Mouse (Mus musculus) macrophage (primary cell): ENCODE measurements around the gene Dnal4. TPM values are rescaled to one million over a fixed set of nuclear protein-coding genes. Genes with fewer than 3 reads are reported as not detected.

ENCODE experiments used
- H3K27ac ChIP-seq: fragments of 350-480 bp; formaldehyde crosslinking; 2 replicates; pipeline ENCODE4 v1.9.0; 2021
- H3K36me3 ChIP-seq: fragments of 350-480 bp; formaldehyde crosslinking; 2 replicates; pipeline ENCODE4 v1.9.0; 2021; ENCODE audit errors: inconsistent target
- H3K4me3 ChIP-seq: fragments of 350-480 bp; formaldehyde crosslinking; 2 replicates; pipeline ENCODE4 v1.9.0; 2021; ENCODE audit errors: inconsistent target
- H3K79me2 ChIP-seq: fragments of 350-480 bp; formaldehyde crosslinking; 2 replicates; pipeline ENCODE4 v1.9.0; 2021; ENCODE audit errors: inconsistent target
- WGBS: methylation state at CpG from one replicate; pipeline ENCODE4 v1.1.7; 2026; ENCODE audit warnings: inconsistent platforms; ENCODE audit not compliant: missing documents; 5-methylcytosine and 5-hydroxymethylcytosine counted together
- polyA plus RNA-seq: library from polyadenylated mRNA; stranded (reverse); fragments of 250-400 nt; gene quantifications from 3 replicates; pipeline ENCODE4 v1.2.4, GENCODE M21; 2018; ENCODE audit warnings: inconsistent platforms

Gene Dnal4
- polyA plus RNA-seq, 1 experiment from 2014 or later, result 17.3 TPM

DNA sequence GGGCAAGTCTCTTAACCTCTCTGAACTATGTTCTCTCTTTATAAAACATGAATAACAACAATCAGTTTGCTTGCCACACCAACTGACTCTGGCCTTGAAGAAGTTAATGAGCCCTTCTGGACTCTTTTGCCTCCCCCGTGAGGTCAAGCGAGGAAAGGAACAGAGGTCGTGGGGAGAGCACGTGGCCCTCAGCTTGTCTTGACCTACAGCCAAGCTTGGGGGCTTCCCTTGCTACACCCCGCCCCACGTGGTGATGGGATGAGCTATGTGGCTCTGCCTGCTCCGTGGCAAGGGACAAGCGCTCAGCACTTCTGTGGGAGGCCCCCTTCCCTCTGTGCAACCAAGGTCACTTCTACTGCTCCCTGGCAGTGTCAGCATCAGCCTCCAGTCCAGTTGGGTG lies 32.9 kb downstream of the Dnal4 start:
- Histone ChIP-seq H3K27ac (no peak overlapping the region), H3K79me2 (peaks cover 20% of the 10 kb centered on the region), H3K4me3 (no peak overlapping the region), H3K36me3 (no peaks in the 10 kb centered on the region; the same call in 1 of the 2 replicates)
- WGBS, result 89% methylated on average over 8 of the region's 8 CpGs

DNA sequence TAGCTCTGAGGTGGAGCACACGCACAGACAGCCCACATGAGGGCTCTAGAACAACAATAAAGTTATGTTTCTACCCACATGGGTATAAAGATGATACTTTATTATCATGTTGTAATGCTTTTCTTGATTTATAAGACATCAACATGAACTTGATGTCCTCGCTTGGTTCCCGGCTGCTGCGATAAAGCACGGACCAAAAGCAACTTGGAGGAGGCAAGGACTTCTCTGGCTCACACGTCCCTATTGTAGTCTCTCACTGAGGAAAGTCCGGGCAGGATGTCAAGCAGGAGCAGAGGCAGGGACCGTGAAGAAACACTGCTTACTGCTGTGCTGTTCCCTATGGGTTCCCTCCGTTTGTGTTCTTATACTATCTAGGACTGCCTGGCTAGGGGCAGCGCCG lies 33.6 kb downstream of the Dnal4 start:
- Histone ChIP-seq H3K79me2 (peaks cover 28% of the 10 kb centered on the region), H3K36me3 (no peaks in the 10 kb centered on the region; the same call in 1 of the 2 replicates), H3K4me3 (no peak overlapping the region), H3K27ac (no peak overlapping the region)
- WGBS, result 95% methylated on average over 11 of the region's 11 CpGs

DNA sequence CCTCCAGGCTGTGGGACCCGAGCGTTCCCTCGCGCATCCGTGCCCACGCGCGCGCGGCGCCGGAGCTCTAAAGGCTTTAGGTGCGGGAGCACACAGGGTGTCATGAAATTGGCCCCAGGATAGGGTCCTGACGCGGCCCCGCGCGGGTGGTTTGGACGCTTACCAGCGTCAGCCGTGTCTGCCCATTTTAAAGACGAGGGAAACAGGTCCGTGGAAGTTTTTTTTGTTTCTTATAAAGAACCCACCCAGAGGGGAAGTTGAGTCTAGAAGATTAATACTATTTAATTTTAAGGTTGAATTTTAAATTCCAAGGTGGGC lies 35.0 kb downstream of the Dnal4 start:
- Histone ChIP-seq H3K4me3 (peak overlapping the region; percentile 27), H3K79me2 (peaks cover 32% of the 10 kb centered on the region), H3K27ac (no peak overlapping the region), H3K36me3 (peaks cover 12% of the 10 kb centered on the region; the same call in 1 of the 2 replicates)
- WGBS, result under 1% methylated on average over 22 of the region's 23 CpGs

DNA sequence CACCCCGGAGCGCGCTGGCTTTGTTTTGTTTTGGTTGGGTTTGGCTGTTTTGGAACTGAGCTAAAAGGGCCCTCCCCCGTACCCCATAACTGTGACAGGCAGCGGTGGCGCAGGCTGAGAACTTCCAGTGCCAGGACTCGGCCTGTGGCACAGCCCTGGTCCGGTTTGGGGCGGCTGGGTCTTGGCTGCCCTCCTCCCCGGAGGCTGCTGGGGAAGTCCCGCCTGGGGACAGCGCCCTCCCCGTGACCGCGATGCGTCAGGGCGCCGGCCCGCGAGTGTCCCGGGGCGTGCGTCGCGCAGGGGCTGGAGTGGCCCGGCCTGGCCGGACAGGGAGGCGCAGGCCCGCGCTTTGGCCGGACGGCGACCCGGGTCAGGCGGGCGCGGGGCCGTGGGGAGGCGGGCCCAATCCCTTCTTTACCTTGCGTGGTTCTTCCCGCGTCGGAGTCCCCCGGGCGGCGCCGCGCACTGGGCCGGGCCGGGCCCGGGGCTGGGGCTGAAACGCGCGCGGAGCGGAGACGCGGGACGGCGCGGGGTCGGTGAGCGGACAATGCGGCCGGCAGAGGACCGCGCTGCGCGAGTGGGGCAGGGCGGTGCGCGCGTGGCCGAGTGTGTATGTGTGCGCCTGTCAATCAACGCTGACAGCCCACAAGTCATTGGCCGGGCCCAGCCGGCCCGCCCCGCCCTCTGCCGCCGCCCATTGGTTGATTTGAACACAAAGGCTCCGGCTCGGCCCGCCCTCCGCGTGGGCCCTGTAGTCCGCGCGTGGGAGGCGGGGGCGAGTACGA lies 35.5 kb downstream of the Dnal4 start, which contains the start of gene Sun2:
Gene Sun2 (minus strand): TSS at position 616 of the 785 bp plus-strand sequence.
- peak within 1 kb of the TSS; percentile 82 for H3K27ac ChIP-seq
- WGBS, result under 1% methylated on average over 81 of the region's 93 CpGs
- H3K79me2 ChIP-seq, result peaks cover 32% of the 10 kb centered on the region
- H3K36me3 ChIP-seq, result peaks cover 18% of the 10 kb centered on the region; the same call in 1 of the 2 replicates
- H3K4me3 ChIP-seq, result peak within 1 kb of the TSS; percentile 83

DNA sequence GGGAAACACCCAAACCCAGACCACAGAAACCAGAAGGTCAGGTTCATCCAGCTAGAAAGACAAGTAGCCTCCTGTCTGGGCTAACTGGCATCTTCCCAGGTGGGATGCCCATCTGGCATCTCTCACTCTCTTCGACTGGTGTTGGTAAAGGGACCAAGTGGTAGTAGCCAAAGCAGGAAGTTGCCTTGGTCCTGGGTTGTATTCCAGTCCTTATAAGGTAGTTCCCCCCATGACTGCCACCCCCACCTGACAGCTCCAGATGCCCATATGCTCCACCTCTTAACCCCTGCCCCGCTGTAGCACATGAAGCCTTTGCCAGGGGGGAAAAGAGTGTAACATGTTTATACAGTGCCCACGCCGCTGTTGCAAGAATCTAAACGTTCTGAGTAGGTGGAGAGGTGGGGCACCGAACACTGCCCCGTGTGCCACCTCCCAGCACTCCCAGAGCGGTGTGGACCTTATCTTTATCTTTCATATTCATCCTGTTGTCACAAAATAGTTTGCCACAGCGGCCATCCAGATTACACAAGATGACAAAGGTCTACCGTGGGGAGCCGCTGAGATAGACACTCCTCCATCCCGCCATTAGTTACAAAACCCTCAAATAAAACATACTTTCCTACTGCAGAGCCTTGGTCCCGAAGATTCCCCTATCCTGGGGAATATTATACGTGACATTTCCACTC lies 36.3 kb downstream of the Dnal4 start:
- Histone ChIP-seq H3K4me3 (peak overlapping the region; percentile 83), H3K27ac (peak overlapping the region; percentile 82), H3K79me2 (peaks cover 32% of the 10 kb centered on the region), H3K36me3 (peaks cover 25% of the 10 kb centered on the region; the same call in 1 of the 2 replicates)
- WGBS, result 0% methylated on average over 14 of the region's 14 CpGs

DNA sequence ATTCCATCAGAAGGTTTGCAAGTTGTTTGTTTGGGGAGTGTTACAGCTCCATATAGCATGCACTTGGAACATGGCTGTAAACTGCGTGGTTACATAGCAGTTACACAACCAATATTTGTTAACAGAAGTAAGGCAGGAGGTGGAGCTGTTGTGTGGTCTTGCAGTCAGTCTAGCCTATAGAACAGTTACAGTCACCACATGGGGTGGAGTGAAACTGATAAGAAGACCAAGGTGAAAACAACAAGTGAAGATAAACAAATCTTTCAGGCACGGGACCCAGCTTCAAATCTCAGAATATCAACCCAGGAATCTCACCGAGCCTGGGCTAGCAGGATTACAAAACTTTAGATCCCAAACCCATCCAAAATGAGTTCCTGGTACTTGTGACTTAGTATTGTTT lies 36.9 kb downstream of the Dnal4 start:
- Histone ChIP-seq H3K27ac (no peak overlapping the region), H3K79me2 (peaks cover 32% of the 10 kb centered on the region), H3K4me3 (peak overlapping the region; percentile 83; the same call in 1 of the 2 replicates), H3K36me3 (peaks cover 27% of the 10 kb centered on the region; the same call in 1 of the 2 replicates)
- WGBS, result 34% methylated on average over 3 of the region's 3 CpGs

DNA sequence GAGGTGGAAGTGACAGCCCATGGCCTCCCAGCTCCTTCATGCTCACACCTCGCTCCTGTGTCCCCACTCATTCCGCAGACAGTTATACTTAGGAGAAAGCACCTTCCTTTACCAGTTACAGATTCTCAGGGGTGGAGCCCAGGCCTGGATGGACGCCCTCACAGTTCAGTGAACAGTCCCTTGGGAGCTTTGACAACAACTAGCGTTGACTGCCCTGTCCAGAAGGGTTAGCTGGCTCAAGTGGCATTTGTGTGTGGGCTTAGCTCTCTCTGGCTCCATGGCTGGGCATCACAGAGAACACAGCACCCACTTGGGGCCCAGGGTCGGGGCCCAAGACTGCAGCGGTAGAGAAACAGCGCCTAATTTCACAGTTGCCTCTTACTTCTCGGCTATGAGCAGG lies 43.3 kb downstream of the Dnal4 start:
- Histone ChIP-seq H3K79me2 (peaks cover 7% of the 10 kb centered on the region; the same call in 1 of the 2 replicates), H3K27ac (no peak overlapping the region), H3K36me3 (peaks cover 82% of the 10 kb centered on the region), H3K4me3 (no peak overlapping the region)
- 75% methylated on average over 8 of the region's 8 CpGs for WGBS

DNA sequence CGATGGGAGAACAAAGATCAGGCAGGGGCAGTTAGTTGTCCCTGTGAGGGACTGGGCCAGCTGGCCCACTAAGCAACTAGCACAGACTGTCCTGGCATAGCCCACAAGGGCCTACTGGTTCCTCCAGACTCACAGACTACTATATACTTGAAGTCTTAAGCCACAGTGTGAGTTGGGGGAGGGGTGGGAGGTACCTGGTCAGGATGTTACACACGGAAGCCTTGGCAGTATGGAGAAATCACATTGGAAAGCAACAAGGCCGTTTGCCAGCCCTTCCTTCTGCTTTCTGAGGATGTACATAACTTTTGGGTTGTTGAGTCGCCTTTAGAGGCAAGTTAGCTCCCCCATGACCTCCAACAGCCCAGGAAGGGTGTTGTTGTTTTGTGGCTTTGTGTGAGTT lies 44.0 kb downstream of the Dnal4 start:
- H3K4me3 ChIP-seq, result no peak overlapping the region

DNA sequence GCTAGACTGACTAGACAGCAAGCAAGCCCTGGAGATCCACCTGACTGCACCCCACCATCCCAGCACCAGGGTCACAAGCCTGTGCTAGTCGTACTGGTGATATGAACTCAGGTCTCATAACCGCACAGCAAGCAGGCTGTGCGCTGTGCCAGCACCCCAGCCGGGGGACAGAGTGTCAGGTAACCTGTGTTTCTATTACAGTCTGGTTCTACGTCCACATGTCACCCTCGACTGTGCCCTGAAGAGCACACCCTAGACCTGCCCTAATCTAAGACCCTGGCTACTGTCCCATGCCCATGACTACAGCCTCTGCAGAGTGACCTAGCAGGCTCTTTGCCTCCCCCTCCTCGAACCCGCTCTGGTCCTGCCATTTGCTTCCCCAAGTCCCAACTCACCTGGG lies 44.5 kb downstream of the Dnal4 start:
- Histone ChIP-seq H3K36me3 (peaks cover 86% of the 10 kb centered on the region), H3K79me2 (no peaks in the 10 kb centered on the region), H3K4me3 (no peak overlapping the region), H3K27ac (no peak overlapping the region)
- WGBS, result 97% methylated on average over 8 of the region's 8 CpGs

More for the DNA sequence above, 44.0 kb downstream of the Dnal4 start:
- peaks cover 86% of the 10 kb centered on the region for H3K36me3 ChIP-seq
- H3K79me2 ChIP-seq, result peaks cover under 1% of the 10 kb centered on the region; the same call in 1 of the 2 replicates
- H3K27ac ChIP-seq, result no peak overlapping the region
- 32% methylated on average over 4 of the region's 4 CpGs for WGBS

DNA sequence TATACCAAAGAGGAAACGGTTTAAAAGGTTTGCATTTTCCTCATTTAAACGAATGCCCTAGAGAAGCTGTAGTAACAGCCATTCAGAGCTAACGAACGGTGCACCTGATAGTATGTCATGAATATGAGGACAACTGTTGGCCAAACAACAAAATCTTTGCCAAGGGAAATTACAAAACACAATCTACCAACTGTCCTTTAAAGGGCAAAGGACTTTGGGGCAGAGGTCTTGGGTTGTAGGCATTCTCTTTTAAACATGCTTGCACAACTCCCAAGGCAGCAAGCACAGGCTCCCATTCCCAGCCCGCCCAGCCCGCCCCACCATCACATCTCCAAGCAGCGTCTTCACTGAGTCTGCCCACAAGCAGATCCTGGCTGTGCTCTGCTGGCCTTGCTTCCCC lies 46.1 kb downstream of the Dnal4 start:
- H3K36me3 ChIP-seq, result peaks cover 86% of the 10 kb centered on the region
- H3K4me3 ChIP-seq, result no peak overlapping the region
- no peaks in the 10 kb centered on the region for H3K79me2 ChIP-seq
- 52% methylated on average over 7 of the region's 7 CpGs for WGBS
- no peak overlapping the region for H3K27ac ChIP-seq

DNA sequence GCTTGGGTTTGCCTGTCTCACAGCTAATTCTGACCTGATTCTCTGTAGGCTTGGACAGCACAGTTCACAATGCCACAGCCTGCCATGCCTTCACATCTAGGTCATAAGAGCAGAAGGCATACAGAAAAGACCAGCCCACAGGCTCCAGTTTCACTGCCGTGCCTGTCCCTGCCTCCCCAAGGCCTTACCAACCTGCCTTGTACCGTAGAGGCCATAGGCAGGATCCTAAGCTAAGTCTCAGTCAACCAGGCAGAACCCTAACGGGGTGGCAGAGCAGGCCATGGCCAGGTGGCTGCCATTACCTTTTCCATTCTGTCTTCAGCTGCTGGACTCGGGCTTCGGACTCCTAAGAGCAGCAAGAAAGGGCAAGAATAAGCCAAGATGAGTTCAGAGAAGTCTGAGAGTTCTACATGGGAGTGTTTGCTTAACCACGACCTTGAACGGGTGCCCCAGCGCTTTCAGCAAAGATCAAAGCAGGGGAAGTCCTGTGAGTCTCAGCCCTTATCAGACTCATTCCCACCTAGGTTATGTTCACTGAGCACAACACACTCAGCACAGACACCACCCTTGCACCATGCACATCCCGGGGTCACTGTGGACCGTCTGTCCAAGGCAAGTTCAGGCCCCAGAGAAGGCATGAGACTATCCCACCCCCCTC lies 48.8 kb downstream of the Dnal4 start:
- peaks cover 86% of the 10 kb centered on the region for H3K36me3 ChIP-seq

DNA sequence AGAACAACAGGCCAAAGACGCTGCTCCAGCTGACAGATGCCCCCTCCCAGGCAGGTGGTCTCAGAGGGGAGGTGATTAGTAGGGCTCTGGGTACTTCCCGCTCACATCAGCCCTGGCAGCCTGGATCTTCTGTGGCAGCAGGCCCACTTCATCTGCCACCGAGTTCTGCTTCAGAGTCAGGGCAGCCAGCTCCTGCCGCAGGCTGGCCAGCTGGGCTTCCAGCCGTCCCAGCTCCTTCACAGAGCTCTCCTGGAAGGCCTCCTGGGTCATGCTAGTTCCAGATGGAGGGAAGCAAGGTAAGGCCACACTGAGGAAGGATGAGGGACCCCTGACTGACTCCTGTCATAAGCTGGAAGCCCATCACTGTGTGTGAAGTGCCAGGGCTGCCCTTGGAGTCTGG lies 49.3 kb downstream of the Dnal4 start:
- Histone ChIP-seq H3K79me2 (no peaks in the 10 kb centered on the region), H3K36me3 (peaks cover 81% of the 10 kb centered on the region), H3K4me3 (no peak overlapping the region), H3K27ac (no peak overlapping the region)
- WGBS, result 93% methylated on average over 5 of the region's 5 CpGs

More for the DNA sequence above, 48.8 kb downstream of the Dnal4 start:
- H3K79me2 ChIP-seq, result no peaks in the 10 kb centered on the region
- 90% methylated on average over 9 of the region's 10 CpGs for WGBS
- H3K27ac ChIP-seq, result no peak overlapping the region
- H3K4me3 ChIP-seq, result no peak overlapping the region

DNA sequence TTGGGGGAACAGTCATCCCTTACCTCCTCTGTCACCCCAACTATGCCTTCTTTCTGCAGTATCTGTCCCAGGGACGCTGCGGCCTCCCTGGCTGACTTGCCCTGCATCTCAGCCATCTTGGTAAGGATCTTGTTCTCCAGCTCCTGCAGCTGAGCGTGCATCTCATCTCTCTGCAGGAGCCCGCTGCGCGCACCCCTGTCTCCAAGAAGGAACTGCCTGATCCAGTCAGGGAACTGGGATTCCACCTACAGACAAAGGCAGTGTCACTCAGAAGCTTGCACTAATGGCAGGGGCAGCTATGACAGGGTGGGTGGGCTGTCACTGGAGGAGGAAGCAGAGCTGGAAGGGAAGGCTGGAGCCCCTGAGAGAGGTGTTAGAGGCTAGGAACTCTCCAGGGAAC lies 49.8 kb downstream of the Dnal4 start:
- H3K79me2 ChIP-seq, result no peaks in the 10 kb centered on the region
- no peak overlapping the region for H3K27ac ChIP-seq
- peaks cover 76% of the 10 kb centered on the region for H3K36me3 ChIP-seq
- WGBS, result 98% methylated on average over 6 of the region's 6 CpGs
- H3K4me3 ChIP-seq, result no peak overlapping the region

DNA sequence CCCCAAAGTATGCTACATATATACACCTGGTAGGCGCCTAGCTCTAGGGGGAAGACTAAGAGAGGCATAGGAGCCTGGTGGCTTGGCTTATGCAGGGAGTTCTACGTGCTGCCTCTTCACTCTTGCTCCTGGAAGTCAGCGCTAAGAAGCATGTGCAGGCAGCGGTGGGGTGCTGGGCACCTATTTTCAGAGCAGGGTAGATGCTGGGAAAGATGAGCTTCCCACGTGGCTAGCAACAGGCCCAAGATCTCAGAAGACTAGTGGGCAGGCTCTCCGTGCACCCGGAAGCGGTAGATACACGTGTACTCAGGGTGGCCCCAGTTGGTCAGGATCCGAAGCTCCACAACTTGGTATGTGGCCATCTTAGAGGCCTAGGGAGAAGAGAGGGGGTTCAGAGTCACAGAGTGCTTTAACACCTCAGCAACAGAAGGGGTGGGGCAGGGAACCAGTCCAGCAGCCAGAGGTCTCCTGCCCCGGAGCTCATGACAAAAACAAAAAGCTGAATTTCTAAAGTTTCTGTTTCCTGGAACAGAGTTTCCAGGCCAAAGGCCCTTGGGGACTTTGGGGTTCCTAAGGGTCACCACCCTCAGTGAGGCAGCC lies 52.4 kb downstream of the Dnal4 start:
- no peak overlapping the region for H3K4me3 ChIP-seq
- H3K36me3 ChIP-seq, result peaks cover 56% of the 10 kb centered on the region
- WGBS, result 88% methylated on average over 11 of the region's 11 CpGs
- no peak overlapping the region for H3K27ac ChIP-seq
- no peaks in the 10 kb centered on the region for H3K79me2 ChIP-seq
